Mouse (Mus musculus) erythroblast, embryonic 14.5 days (primary cell): ENCODE results near the gene Tnfaip6.

Source experiments
- GATA1 ChIP-seq: IDR thresholded peaks from 2 replicates; pipeline ENCODE4 v1.6.1; 2012; ENCODE audit warnings: low read length, inconsistent platforms, mixed read lengths
- TAL1 ChIP-seq: IDR thresholded peaks from 3 replicates; pipeline ENCODE4 v1.6.1; 2012; ENCODE audit warnings: low read length, inconsistent platforms, mixed read lengths

- no peak for TF ChIP-seq TAL1
- no peak for TF ChIP-seq GATA1
Measured at GRCm38 (mm10) chr2:51991447-51991846, 46.4 kb upstream of the Tnfaip6 start.
